8 mouse cellular contexts compared by ENCODE assay signal in genomic region chr5:115542635-115543384, GRCm38 (mm10). TPM values are rescaled to one million over a fixed set of nuclear protein-coding genes. Genes with fewer than 3 reads are reported as not detected.
DNase-seq lines count a peak whose midpoint lies in the region; ATAC-seq and TF ChIP-seq lines count a peak whose summit lies in the region.

No protein-coding gene starts in this region.

- H3K36me3 ChIP-seq in liver, embryonic 12.5 days: peaks cover 35% of the 10 kb centered on the region
- H3K36me3 ChIP-seq in stomach, embryonic 14.5 days (ENCODE audit: control insufficient read depth, insufficient read depth, low read length): peaks cover 10% of the 10 kb centered on the region; the same call in 1 of the 2 replicates

- H3K4me3 ChIP-seq in cerebellum, adult 2 months (replicated peaks; ENCODE audit: insufficient read depth, low read depth, low read length): no peak overlapping the region
- peak overlapping the region; percentile 36 for H3K4me3 ChIP-seq in liver, embryonic 12.5 days
- H3K4me3 ChIP-seq in stomach, embryonic 14.5 days (ENCODE audit: low read depth, low read length): no peak overlapping the region

- peak overlapping the region; percentile 60 for H3K4me2 ChIP-seq in liver, embryonic 12.5 days
- H3K4me2 ChIP-seq in stomach, embryonic 14.5 days (replicated peaks; ENCODE audit: low read depth, low read length): peak overlapping the region; percentile 27; the same call in 1 of the 2 replicates

- no peak for TF ChIP-seq CTCF in cerebellum, adult 2 months (IDR thresholded peaks at IDR 0.05; ENCODE audit: borderline replicate concordance, insufficient read depth, low read depth, low read length)

- no peak for TF ChIP-seq POLR2A in cerebellum, adult 2 months (IDR thresholded peaks at IDR 0.05; ENCODE audit: borderline replicate concordance, insufficient read depth, low read length)

- peak overlapping the region; percentile 7; the same call in 1 of the 2 replicates for H3K9ac ChIP-seq in liver, embryonic 12.5 days
- H3K9ac ChIP-seq in stomach, embryonic 14.5 days (replicated peaks; ENCODE audit: low read depth, low read length): no peak overlapping the region

- WGBS in cerebellum, adult 2 months: 40% methylated on average over 19 of the region's 19 CpGs
- 20% methylated on average over 19 of the region's 19 CpGs for WGBS in liver, embryonic 12.5 days (ENCODE audit: insufficient replicate concordance)
- 48% methylated on average over 19 of the region's 19 CpGs for WGBS in stomach, embryonic 14.5 days

- H3K27me3 ChIP-seq in cerebellum, adult 2 months (ENCODE audit: control insufficient read depth, insufficient read depth, low read length): no peaks in the 10 kb centered on the region
- H3K27me3 ChIP-seq in liver, embryonic 12.5 days (replicated peaks): no peaks in the 10 kb centered on the region
- H3K27me3 ChIP-seq in stomach, embryonic 14.5 days (ENCODE audit: control insufficient read depth, insufficient read depth, low read length): no peaks in the 10 kb centered on the region

- no peak for DNase-seq in cerebellum, adult 2 months
- no peak for DNase-seq in cerebellum, postnatal 36 days
- peak; percentile 61 for DNase-seq in urinary bladder, postnatal 14 days (ENCODE audit: low spot score)
- DNase-seq in urinary bladder, postnatal 10 days (ENCODE audit: low spot score): no peak
- DNase-seq in layer of hippocampus, adult 18-20 months (ENCODE audit: low spot score in 2 of 2): no peak
- DNase-seq in right cerebral cortex, adult 18-20 months: no peak

- ATAC-seq in liver, embryonic 12.5 days: no peak
- peak; percentile 28 for ATAC-seq in stomach, embryonic 14.5 days (ENCODE audit: insufficient number of reproducible peaks, insufficient read depth, low FRiP score, low read depth)

- H3K4me1 ChIP-seq in cerebellum, adult 2 months (ENCODE audit: control insufficient read depth, insufficient read depth, low read length): peaks cover 74% of the 10 kb centered on the region
- H3K4me1 ChIP-seq in liver, embryonic 12.5 days: peaks cover 54% of the 10 kb centered on the region
- H3K4me1 ChIP-seq in stomach, embryonic 14.5 days (ENCODE audit: control insufficient read depth, insufficient read depth, low read length): peaks cover 32% of the 10 kb centered on the region

- peak overlapping the region; percentile 54 for H3K27ac ChIP-seq in cerebellum, adult 2 months (ENCODE audit: insufficient read depth, low read length)
- H3K27ac ChIP-seq in liver, embryonic 12.5 days: peak overlapping the region; percentile 78
- H3K27ac ChIP-seq in stomach, embryonic 14.5 days (ENCODE audit: low read length): peak overlapping the region; percentile 69; the same call in 1 of the 2 replicates

- H3K9me3 ChIP-seq in liver, embryonic 12.5 days (replicated peaks): no peaks in the 10 kb centered on the region
- no peaks in the 10 kb centered on the region for H3K9me3 ChIP-seq in stomach, embryonic 14.5 days (ENCODE audit: control insufficient read depth, low read depth, low read length)

RNA-seq across cellular contexts. Expression of gene Rplp0, which starts 16.5 kb away (rescaled TPM):
- polyA plus RNA-seq in cerebellum, adult 2 months (2012; rRNA removed): 478 and 485 TPM in 2 replicates
- 1,698 and 1,725 TPM in 2 replicates for polyA plus RNA-seq in liver, embryonic 12.5 days (2016; fragmentation: Nextera tagmentation; extraction: Ambion mirVana)
- polyA plus RNA-seq in stomach, embryonic 14.5 days (2014; fragmentation: Nextera tagmentation; extraction: Ambion mirVana): 1,866 and 1,880 TPM in 2 replicates
- total RNA-seq in layer of hippocampus, adult 18-20 months (2021): 100 to 1,000 TPM; 210 to 218 TPM

RNA-seq across cellular contexts. Expression of gene Gcn1l1, which starts 22.2 kb away (rescaled TPM):
- polyA plus RNA-seq in cerebellum, adult 2 months (2012; rRNA removed): 39.3 and 40.9 TPM in 2 replicates
- 36.7 and 38.0 TPM in 2 replicates for polyA plus RNA-seq in liver, embryonic 12.5 days (2016; fragmentation: Nextera tagmentation; extraction: Ambion mirVana)
- polyA plus RNA-seq in stomach, embryonic 14.5 days (2014; fragmentation: Nextera tagmentation; extraction: Ambion mirVana): 42.3 TPM in 2 replicates
- 10 to 100 TPM; 64.0 to 68.7 TPM for total RNA-seq in layer of hippocampus, adult 18-20 months (2021)

RNA-seq across cellular contexts. Expression of gene Pxn, which starts 36.3 kb away (rescaled TPM):
- 194 and 240 TPM in 2 replicates for polyA plus RNA-seq in cerebellum, adult 2 months (2012; rRNA removed)
- 17.4 and 20.1 TPM in 2 replicates for polyA plus RNA-seq in liver, embryonic 12.5 days (2016; fragmentation: Nextera tagmentation; extraction: Ambion mirVana)
- 15.9 and 17.7 TPM in 2 replicates for polyA plus RNA-seq in stomach, embryonic 14.5 days (2014; fragmentation: Nextera tagmentation; extraction: Ambion mirVana)
- total RNA-seq in layer of hippocampus, adult 18-20 months (2021): 10 to 100 TPM; 34.5 to 42.3 TPM

RNA-seq across cellular contexts. Expression of gene Sirt4, which starts 58.3 kb away (rescaled TPM):
- polyA plus RNA-seq in cerebellum, adult 2 months (2012; rRNA removed): 114 and 122 TPM in 2 replicates
- 6.3 and 7.5 TPM in 2 replicates for polyA plus RNA-seq in liver, embryonic 12.5 days (2016; fragmentation: Nextera tagmentation; extraction: Ambion mirVana)
- polyA plus RNA-seq in stomach, embryonic 14.5 days (2014; fragmentation: Nextera tagmentation; extraction: Ambion mirVana): 20.9 and 23.5 TPM in 2 replicates
- 10 to 100 TPM; 27.9 to 35.7 TPM for total RNA-seq in layer of hippocampus, adult 18-20 months (2021)
